Mouse (Mus musculus): ENCODE measurements around the gene Nuak1. TPM values are rescaled to one million over a fixed set of nuclear protein-coding genes. Genes with fewer than 3 reads are reported as not detected.

The Nuak1 gene
- total RNA-seq, 2 experiments from 2014 or later: 54.7 to 55.6 TPM

DNA sequence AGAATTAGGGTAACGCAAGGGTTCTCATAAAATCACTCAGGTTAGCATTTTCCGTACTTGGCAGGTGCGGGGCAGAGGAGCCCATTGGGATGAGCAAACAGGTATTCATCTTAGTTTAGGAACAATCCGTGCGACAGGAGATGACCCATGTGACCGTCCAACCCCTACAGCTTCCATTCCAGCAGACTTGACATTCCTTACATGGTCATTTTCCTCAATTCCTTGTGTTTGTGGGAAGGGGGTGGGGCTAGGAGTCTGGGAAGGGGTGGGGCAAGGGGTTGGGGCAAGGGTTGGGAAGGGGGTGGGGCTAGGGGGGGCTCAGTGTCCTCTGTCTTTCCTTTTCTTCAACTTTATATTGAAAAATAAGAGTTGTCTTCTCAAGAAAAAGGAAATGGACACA is 6.3 kb upstream of the Nuak1 start:
- DNase-seq: no peak

- DNase-seq: no peak
Observed at GRCm38 (mm10) chr10:84444396-84444795, 4.0 kb upstream of the Nuak1 start.

GRCm38 (mm10) chr10:84441846-84442245 is 1.4 kb upstream of the Nuak1 start:
- DNase-seq: no peak

DNA sequence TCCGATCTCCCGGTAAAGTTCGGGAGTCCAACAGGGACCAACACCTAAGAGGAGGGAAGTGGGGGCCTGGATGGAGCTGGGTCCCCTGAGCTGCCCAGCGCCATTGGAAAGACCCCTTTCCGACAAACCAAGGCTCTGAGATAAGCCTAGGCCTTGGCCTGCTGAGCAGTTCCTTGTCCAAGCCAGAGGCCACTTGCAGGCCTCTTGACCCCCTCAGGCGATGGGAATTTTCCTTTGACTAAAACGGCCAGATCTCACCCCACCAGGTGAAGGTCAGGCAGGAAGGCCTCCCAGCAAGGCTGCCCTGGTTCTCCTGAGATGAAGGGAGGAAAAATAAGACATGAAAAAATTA is 1.0 kb upstream of the Nuak1 start:
- no peak for DNase-seq

GRCm38 (mm10) chr10:84440181-84440540 is 236 bp downstream of the Nuak1 start:
- no peak for DNase-seq

DNA sequence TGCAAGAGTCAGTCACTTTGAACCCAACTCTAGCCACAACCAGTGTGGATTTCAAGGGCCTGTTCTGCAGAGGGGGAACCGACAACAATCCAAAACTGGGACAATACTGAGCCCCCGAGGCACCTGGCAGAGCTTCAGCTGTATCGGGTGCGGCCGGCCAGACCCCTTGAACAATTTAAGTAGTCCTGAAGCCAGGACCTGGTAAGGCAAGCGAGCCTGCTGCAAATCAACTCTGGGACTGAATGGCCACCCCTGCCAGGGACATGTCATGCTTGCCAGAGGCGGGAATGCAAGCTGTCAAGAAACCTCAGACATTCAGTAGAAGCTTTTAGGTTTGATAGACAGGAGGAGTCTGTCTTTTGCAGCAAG is 1.2 kb downstream of the Nuak1 start:
- DNase-seq: peak in 1 of 2 experiments; percentile 41

DNA sequence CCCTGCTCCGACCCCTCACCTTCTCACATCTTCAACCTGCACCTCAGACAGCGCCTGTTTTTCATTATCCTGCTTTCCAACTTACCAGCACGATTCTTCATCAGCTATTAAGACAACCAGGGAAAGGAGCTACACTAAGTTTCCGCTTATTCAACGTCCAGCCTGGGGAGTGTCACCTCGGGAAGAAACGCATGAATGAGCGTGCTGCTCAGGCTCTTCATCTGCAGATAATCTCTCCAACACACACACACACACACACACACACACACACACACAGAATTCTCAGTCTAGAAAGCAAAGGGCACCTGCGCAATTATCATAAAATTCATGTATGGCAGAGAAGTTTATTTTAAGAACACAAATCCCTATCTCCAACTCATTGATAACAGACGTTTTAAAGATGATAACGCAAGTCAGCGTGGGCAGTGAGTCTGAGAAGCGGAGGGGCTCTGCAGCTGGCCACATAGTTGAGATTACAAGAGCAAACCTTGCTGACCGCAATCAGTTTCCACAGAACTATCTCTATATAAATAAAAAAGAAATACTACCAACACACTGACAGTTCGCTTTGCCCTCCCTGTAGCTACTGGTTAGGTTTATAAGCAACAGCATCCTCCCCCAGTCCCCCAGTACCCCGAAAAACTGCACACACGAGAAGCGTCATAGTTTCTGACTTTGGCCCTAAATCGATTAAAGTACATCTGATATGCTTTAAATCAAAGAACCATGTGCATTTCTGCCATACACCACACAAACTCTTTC is 1.8 kb downstream of the Nuak1 start:
- no peak for DNase-seq

GRCm38 (mm10) chr10:84438049-84438422 is 2.4 kb downstream of the Nuak1 start:
- DNase-seq: peak; percentile 98

- no peak for DNase-seq
Observed at GRCm38 (mm10) chr10:84437166-84438048, 3.0 kb downstream of the Nuak1 start.

GRCm38 (mm10) chr10:84435930-84436329 is 4.5 kb downstream of the Nuak1 start:
- DNase-seq: no peak

DNA sequence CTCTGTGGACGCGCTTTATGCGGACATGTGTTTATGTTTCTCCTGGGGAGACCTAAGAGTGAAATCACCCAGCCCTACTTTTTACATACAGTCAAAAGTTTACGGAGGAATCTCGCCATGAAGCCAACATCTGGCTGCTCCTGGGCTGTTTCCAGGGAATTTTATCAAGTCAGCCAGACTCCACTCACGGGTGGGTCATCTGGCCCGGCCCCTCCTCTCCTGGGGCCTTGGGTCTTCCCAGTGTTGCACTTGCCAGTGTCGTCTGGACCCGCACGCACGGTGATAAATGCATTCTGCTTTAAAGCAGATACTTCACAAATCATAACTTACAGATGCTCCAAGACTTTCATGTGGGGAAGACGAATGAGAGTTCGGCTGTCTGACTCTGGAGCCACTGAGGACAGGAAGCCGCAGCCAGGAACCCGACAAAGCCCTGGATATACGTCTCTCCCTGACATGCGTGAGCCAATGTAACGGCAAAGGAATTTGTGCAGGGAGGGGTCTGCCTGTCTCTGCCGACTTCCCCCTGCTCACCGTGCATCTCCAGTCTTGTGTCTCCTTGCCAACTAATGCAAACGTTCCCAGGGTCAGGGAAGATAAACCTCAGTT is 7.1 kb downstream of the Nuak1 start:
- DNase-seq: no peak

DNA sequence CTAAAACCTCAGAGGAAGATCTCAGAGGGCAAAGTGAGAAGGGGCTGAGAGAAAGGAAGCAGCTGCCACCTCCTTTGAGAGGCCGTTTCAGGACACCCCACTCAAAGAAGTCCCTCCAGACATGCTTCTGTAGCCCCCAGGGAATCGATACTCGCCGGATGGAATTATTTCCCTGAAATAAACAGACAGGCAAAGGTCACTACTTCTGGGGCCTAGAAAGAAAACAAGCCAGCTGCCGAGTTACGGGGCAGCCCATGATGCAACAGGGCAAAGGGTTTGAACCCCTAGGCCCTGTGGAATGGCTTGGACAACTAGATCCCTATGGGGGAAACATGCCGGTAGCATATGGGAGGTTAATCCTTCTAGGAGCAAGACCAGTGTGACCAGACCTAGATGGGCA is 16.0 kb downstream of the Nuak1 start:
- no peak for DNase-seq

DNA sequence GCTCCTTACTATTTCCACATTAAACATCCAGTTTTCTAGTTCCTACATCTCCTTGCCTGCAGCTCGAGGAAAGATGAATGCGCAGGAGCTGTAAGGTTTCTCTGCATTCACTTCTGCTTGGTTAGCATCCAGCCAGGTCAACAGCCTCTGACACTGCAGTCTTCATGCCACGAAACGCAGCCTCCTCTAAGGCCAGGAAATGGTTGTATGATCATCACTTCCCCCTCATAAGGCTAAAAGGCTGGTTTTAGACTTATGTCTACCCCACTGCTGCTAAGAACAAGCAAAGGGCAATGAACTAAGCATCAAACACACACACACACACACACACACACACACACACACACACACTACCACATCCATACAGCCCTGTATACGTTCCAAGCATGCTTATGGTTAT is 16.5 kb downstream of the Nuak1 start:
- DNase-seq: no peak

- DNase-seq: no peak
Observed at GRCm38 (mm10) chr10:84420589-84420988, 19.8 kb downstream of the Nuak1 start.

GRCm38 (mm10) chr10:84418421-84418820 is 22.0 kb downstream of the Nuak1 start:
- no peak for DNase-seq

DNA sequence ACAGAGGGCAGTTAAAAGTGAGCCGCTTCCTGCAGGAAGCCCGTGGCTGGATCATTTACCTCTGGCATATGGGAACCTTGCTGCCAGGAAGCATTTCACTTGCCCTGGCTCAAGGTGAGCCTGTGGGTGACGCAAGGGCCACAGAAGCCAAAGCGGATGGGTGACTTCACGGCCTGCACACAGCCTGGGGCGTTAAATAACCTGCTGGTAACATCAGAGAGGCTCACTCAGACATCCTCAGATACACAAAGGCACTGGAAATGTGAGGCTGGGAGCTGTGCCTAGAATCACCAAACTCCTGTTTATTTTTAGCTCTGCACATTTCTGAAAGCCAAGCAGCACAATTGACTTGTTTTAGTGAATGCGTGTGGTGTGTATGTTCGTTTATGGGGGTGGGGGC is 23.6 kb downstream of the Nuak1 start:
- no peak for DNase-seq

GRCm38 (mm10) chr10:84414981-84415700 is 25.3 kb downstream of the Nuak1 start:
- DNase-seq: no peak

GRCm38 (mm10) chr10:84413310-84413709 is 27.1 kb downstream of the Nuak1 start:
- DNase-seq: peak in 1 of 2 experiments; percentile 57

GRCm38 (mm10) chr10:84412326-84412962 is 28.0 kb downstream of the Nuak1 start:
- no peak for DNase-seq

- DNase-seq: no peak
Observed at GRCm38 (mm10) chr10:84411122-84412105, 29.0 kb downstream of the Nuak1 start.
